Mouse (Mus musculus): ENCODE results near the gene Timm9.

The Timm9 gene

GRCm38 (mm10) chr12:71136130-71136973 lies at the start of gene Timm9, which contains the start of gene 2700049A03Rik:
TSS of gene Timm9 (minus strand) at chr12:71136684.
TSS of gene 2700049A03Rik (plus strand) at chr12:71136848.
- DNase-seq: peak; percentile 70

GRCm38 (mm10) chr12:71184396-71184795 lies 47.9 kb upstream of the Timm9 start:
- no peak for DNase-seq

- no peak for DNase-seq
These were observed 47.3 kb upstream of the Timm9 start for GRCm38 (mm10) chr12:71183736-71184135.

GRCm38 (mm10) chr12:71169911-71170310 lies 33.4 kb upstream of the Timm9 start:
- no peak for DNase-seq

- DNase-seq: no peak
These were observed 27.9 kb upstream of the Timm9 start for GRCm38 (mm10) chr12:71164410-71164809.

- DNase-seq: no peak
These were observed 21.5 kb upstream of the Timm9 start for GRCm38 (mm10) chr12:71157974-71158373.

- DNase-seq: no peak
These were observed 18.5 kb upstream of the Timm9 start for GRCm38 (mm10) chr12:71154979-71155378.

- DNase-seq: no peak
These were observed 13.7 kb upstream of the Timm9 start for GRCm38 (mm10) chr12:71150167-71150566.

GRCm38 (mm10) chr12:71149456-71149855 lies 13.0 kb upstream of the Timm9 start:
- no peak for DNase-seq

GRCm38 (mm10) chr12:71148801-71149200 lies 12.3 kb upstream of the Timm9 start:
- no peak for DNase-seq

- peak; percentile 12 for DNase-seq
These were observed 11.2 kb upstream of the Timm9 start for GRCm38 (mm10) chr12:71147641-71148040.

GRCm38 (mm10) chr12:71141189-71141588 lies 4.7 kb upstream of the Timm9 start:
- no peak for DNase-seq

GRCm38 (mm10) chr12:71139258-71139828 lies 2.9 kb upstream of the Timm9 start:
- no peak for DNase-seq

GRCm38 (mm10) chr12:71137686-71138085 lies 1.2 kb upstream of the Timm9 start:
- no peak for DNase-seq

- DNase-seq: peak; percentile 65
These were observed 549 bp upstream of the Timm9 start for GRCm38 (mm10) chr12:71136974-71137491.

GRCm38 (mm10) chr12:71135581-71135980 lies 903 bp downstream of the Timm9 start:
- no peak for DNase-seq

GRCm38 (mm10) chr12:71123286-71123685 lies 13.2 kb downstream of the Timm9 start:
- no peak for DNase-seq

- no peak for DNase-seq
These were observed 13.8 kb downstream of the Timm9 start for GRCm38 (mm10) chr12:71122731-71123130.

GRCm38 (mm10) chr12:71116411-71116810 lies 20.1 kb downstream of the Timm9 start:
- DNase-seq: no peak

- peak; percentile 87 for DNase-seq
These were observed 22.7 kb downstream of the Timm9 start for GRCm38 (mm10) chr12:71113675-71114288.

GRCm38 (mm10) chr12:71113074-71113473 lies 23.4 kb downstream of the Timm9 start:
- DNase-seq: no peak

GRCm38 (mm10) chr12:71111331-71111730 lies 25.2 kb downstream of the Timm9 start, which contains the start of gene Tomm20l:
TSS of gene Tomm20l (plus strand) at chr12:71111428.
- no peak for DNase-seq

GRCm38 (mm10) chr12:71107216-71107771 lies 29.2 kb downstream of the Timm9 start:
- no peak for DNase-seq
